ENCODE assay signal across 22 mouse cellular contexts in the genomic region with DNA sequence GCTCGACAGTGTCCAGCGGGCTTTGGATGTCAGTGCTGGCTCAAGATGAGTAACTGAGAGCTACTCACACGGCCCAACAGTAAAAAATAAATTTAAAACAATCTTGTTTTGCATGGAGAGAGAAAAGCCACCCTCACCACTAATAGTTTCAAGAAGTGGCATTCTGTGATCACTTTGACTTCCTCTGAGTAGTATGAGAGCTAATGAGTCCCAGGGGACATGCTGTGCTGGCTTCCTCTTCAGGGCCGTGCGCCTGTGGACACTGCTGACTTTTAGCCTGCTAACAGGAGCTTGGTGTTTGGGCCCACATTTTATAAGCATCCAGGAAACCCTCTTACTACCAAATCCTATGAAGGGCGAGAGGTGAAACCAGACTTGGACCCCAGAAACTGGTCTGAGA. TPM values are rescaled to one million over a fixed set of nuclear protein-coding genes. Genes with fewer than 3 reads are reported as not detected.
DNase-seq lines count a peak whose midpoint lies in the region; ATAC-seq and TF ChIP-seq lines count a peak whose summit lies in the region.
"Had no signal": no experiment of that assay in that cellular context is flagged by ENCODE, and none has a peak within 500 bp of the region (broad histone marks: within the 10 kb centered on the region; RNA-seq: fewer than 3 reads in every experiment).

No protein-coding gene starts in this region.

- ATAC-seq in hindbrain, embryonic 12.5 days (ENCODE audit: low FRiP score), result no peak
- ATAC-seq: forebrain, embryonic 13.5 days; intestine, embryonic 16.5 days; liver, postnatal 0 days; midbrain, embryonic 16.5 days had no signal

- no peak overlapping the region for H3K27ac ChIP-seq in CH12.LX (ENCODE audit: insufficient read depth, low read depth)
- no peak overlapping the region for H3K27ac ChIP-seq in hindbrain, embryonic 12.5 days
- H3K27ac ChIP-seq: forebrain, embryonic 13.5 days; hindbrain, embryonic 14.5 days; layer of hippocampus, adult 2 months; left cerebral cortex, adult 2 months; limb, embryonic 15.5 days had no signal

- H3K9me3 ChIP-seq in CH12.LX (replicated peaks; ENCODE audit: low read length), result no peaks in the 10 kb centered on the region
- H3K9me3 ChIP-seq in hindbrain, embryonic 12.5 days (replicated peaks), result no peaks in the 10 kb centered on the region
- H3K9me3 ChIP-seq: forebrain, embryonic 13.5 days; limb, embryonic 15.5 days had no signal

- H3K4me1 ChIP-seq in CH12.LX (ENCODE audit: control insufficient read depth in 1 of 2, insufficient read depth in 2 of 2), result peaks cover 16 to 50% of the 10 kb centered on the region in 2 experiments
- no peaks in the 10 kb centered on the region for H3K4me1 ChIP-seq in hindbrain, embryonic 12.5 days
- H3K4me1 ChIP-seq: forebrain, embryonic 13.5 days; limb, embryonic 15.5 days had no signal

- in situ Hi-C loops in CH12.LX (cut with MboI; ENCODE audit: low pct_ligation_motif_present, low pct_unique_long_range_greater_than_20kb, low sequenced_read_pairs), result no loop called here

- TF ChIP-seq EP300 in CH12.LX (IDR thresholded peaks at IDR 0.05; ENCODE audit: low read length), result peak; percentile 81

- dilution Hi-C loops in CH12.LX (cut with MboI; ENCODE audit: extremely low pct_ligation_motif_present, extremely low pct_unique_long_range_greater_than_20kb, low sequenced_read_pairs), result no loop called here

- DNase-seq in embryo, embryonic 11 days, result peak; percentile 23
- DNase-seq in embryo, embryonic 9.5 days (ENCODE audit: extremely low spot score), result no peak
- peak; percentile 7 to 32 for DNase-seq in kidney, postnatal 36 days
- DNase-seq in kidney, adult 11 months, result no peak
- peak; percentile 92 for DNase-seq in CH12.LX (ENCODE audit: extremely low read depth)
- peak; percentile 32 for DNase-seq in skeletal muscle tissue, adult 2 months (ENCODE audit: low read depth, low spot score)
- DNase-seq: adrenal gland, postnatal 25 days; cerebellum, postnatal 14 days; heart, postnatal 10 days; liver, postnatal 0 days; lung, postnatal 4 days; right cerebral cortex, postnatal 25 days; thymus, postnatal 36 days had no signal

- WGBS in hindbrain, embryonic 12.5 days, result 72% methylated on average over 6 of the region's 6 CpGs

- no peaks in the 10 kb centered on the region for H3K79me2 ChIP-seq in CH12.LX (replicated peaks; ENCODE audit: control insufficient read depth, extremely low read depth, insufficient read depth, poor library complexity, severe bottlenecking)

- H3K4me3 ChIP-seq in CH12.LX (replicated peaks in 1 of 3; ENCODE audit: low read depth in 2 of 3, low read length in 2 of 3, poor library complexity in 1 of 3), result no peak overlapping the region
- H3K4me3 ChIP-seq in hindbrain, embryonic 12.5 days, result no peak overlapping the region
- H3K4me3 ChIP-seq: forebrain, embryonic 13.5 days; layer of hippocampus, adult 2 months; left cerebral cortex, adult 2 months; limb, embryonic 15.5 days had no signal

- no peak for TF ChIP-seq CTCF in CH12.LX (conservative IDR thresholded peaks at IDR 0.05 in 1 of 2, IDR thresholded peaks at IDR 0.05 in 1 of 2; ENCODE audit: low read depth in 2 of 2, low read length in 2 of 2)

- H3K36me3 ChIP-seq in CH12.LX (replicated peaks in 1 of 2; ENCODE audit: control insufficient read depth in 1 of 2, insufficient read depth in 1 of 2, low read length in 1 of 2), result no peaks in the 10 kb centered on the region
- no peaks in the 10 kb centered on the region for H3K36me3 ChIP-seq in hindbrain, embryonic 12.5 days
- H3K36me3 ChIP-seq: G1E; limb, embryonic 15.5 days had no signal

- TF ChIP-seq RAD21 in CH12.LX (IDR thresholded peaks at IDR 0.05; ENCODE audit: low read depth, low read length), result no peak

- H3K9ac ChIP-seq in CH12.LX (ENCODE audit: insufficient read depth, low read depth), result no peak overlapping the region
- no peak overlapping the region; the same call in 1 of the 2 replicates for H3K9ac ChIP-seq in hindbrain, embryonic 12.5 days
- H3K9ac ChIP-seq: forebrain, embryonic 13.5 days; hindbrain, embryonic 14.5 days; limb, embryonic 15.5 days; liver, postnatal 0 days had no signal

- H3K4me2 ChIP-seq in CH12.LX (ENCODE audit: insufficient read depth, low read depth, poor library complexity, severe bottlenecking), result peak overlapping the region; percentile 24; the same call in 1 of the 2 replicates
- no peak overlapping the region for H3K4me2 ChIP-seq in hindbrain, embryonic 12.5 days (replicated peaks)
- H3K4me2 ChIP-seq: forebrain, embryonic 13.5 days; hindbrain, embryonic 14.5 days; limb, embryonic 15.5 days had no signal

- TF ChIP-seq POLR2A in CH12.LX (IDR thresholded peaks at IDR 0.05; ENCODE audit: low read depth, low read length), result no peak

- peaks cover 3% of the 10 kb centered on the region for H3K27me3 ChIP-seq in CH12.LX (replicated peaks)
- no peaks in the 10 kb centered on the region for H3K27me3 ChIP-seq in hindbrain, embryonic 12.5 days
- H3K27me3 ChIP-seq: forebrain, embryonic 13.5 days; limb, embryonic 15.5 days had no signal

TF ChIP-seq in CH12.LX, 34 proteins besides CTCF, POLR2A, EP300 and RAD21:
- TF ChIP-seq USF1 (IDR thresholded peaks at IDR 0.05; ENCODE audit: low read depth, low read length) (no peak), IRF4 (IDR thresholded peaks at IDR 0.05; ENCODE audit: low read depth, low read length) (peak; percentile 55; the same call in 1 of the 2 replicates), TCF12 (IDR thresholded peaks at IDR 0.05; ENCODE audit: low read depth, low read length) (0 out of 2 replicates have a peak, but pooled peaks have one; percentile 19), USF2 (conservative IDR thresholded peaks at IDR 0.05; ENCODE audit: low read depth, low read length) (no peak), E2F4 (IDR thresholded peaks at IDR 0.05; ENCODE audit: insufficient replicate concordance, low read depth, low read length) (no peak), MAFK (IDR thresholded peaks at IDR 0.05; ENCODE audit: insufficient replicate concordance, low read length) (0 out of 2 replicates have a peak, but pooled peaks have one; percentile 51), SMC3 (IDR thresholded peaks at IDR 0.05; ENCODE audit: low read depth, low read length) (no peak), ETS1 (conservative IDR thresholded peaks at IDR 0.05; ENCODE audit: low read depth, low read length) (peak; percentile 32; the same call in 1 of the 2 replicates), HCFC1 (IDR thresholded peaks at IDR 0.05; ENCODE audit: low read depth, low read length) (no peak), JUND (conservative IDR thresholded peaks at IDR 0.05; ENCODE audit: low read depth, low read length) (0 out of 2 replicates have a peak, but pooled peaks have one; percentile 46), SIN3A (IDR thresholded peaks at IDR 0.05; ENCODE audit: low read length) (no peak), BHLHE40 (IDR thresholded peaks at IDR 0.05; ENCODE audit: low read depth, low read length) (peak; percentile 39), UBTF (IDR thresholded peaks at IDR 0.05; ENCODE audit: low read depth, low read length) (no peak), ELF1 (IDR thresholded peaks at IDR 0.05; ENCODE audit: low read depth, low read length) (0 out of 2 replicates have a peak, but pooled peaks have one; percentile 27), CHD2 (IDR thresholded peaks at IDR 0.05; ENCODE audit: low read length) (no peak), ZKSCAN1 (IDR thresholded peaks at IDR 0.05; ENCODE audit: borderline replicate concordance, low read depth, low read length) (no peak), POLR2AphosphoS2 (IDR thresholded peaks at IDR 0.05; ENCODE audit: low read depth, low read length) (no peak), MAX (IDR thresholded peaks at IDR 0.05; ENCODE audit: low read length) (no peak), RCOR1 (conservative IDR thresholded peaks at IDR 0.05; ENCODE audit: low read depth, low read length) (no peak), NELFE (IDR thresholded peaks at IDR 0.05; ENCODE audit: low read depth, low read length) (no peak), MEF2A (IDR thresholded peaks at IDR 0.05; ENCODE audit: borderline replicate concordance, low read depth, low read length) (peak; percentile 33; the same call in 1 of the 2 replicates), MAZ (IDR thresholded peaks at IDR 0.05; ENCODE audit: low read depth, low read length) (no peak), MYC (IDR thresholded peaks at IDR 0.05; ENCODE audit: low read depth, low read length) (0 out of 2 replicates have a peak, but pooled peaks have one; percentile 31), KAT2A (IDR thresholded peaks at IDR 0.05; ENCODE audit: insufficient replicate concordance, low read length) (0 out of 2 replicates have a peak, but pooled peaks have one; percentile 36)

RNA-seq across cellular contexts. Expression of gene Arhgap22, which starts 21.8 kb away (rescaled TPM):
- total RNA-seq in CH12.LX (2012; rRNA removed) (0.17 and 0.42 TPM in 2 replicates), CH12.LX (2014; rRNA removed) (0.12 and 0.39 TPM in 2 replicates)
- 0.29 TPM in 1 of 2 replicates, not detected in the other for polyA plus RNA-seq in CH12.LX (2012; ENCODE audit: insufficient read length, low read depth)
- 2.0 and 2.1 TPM in 2 replicates for polyA plus RNA-seq in hindbrain, embryonic 12.5 days (2016; fragmentation: Nextera tagmentation; extraction: Ambion mirVana)
- polyA plus RNA-seq: G1E had no signal

RNA-seq across cellular contexts. Expression of gene Wdfy4, which starts 50.4 kb away (rescaled TPM):
- 140 and 146 TPM in 2 replicates for total RNA-seq in CH12.LX (2012; rRNA removed)
- 54.0 and 56.0 TPM in 2 replicates for total RNA-seq in CH12.LX (2014; rRNA removed)
- 102 and 115 TPM in 2 replicates for polyA plus RNA-seq in CH12.LX (2012; ENCODE audit: insufficient read length, low read depth)
- polyA plus RNA-seq in hindbrain, embryonic 12.5 days (2016; fragmentation: Nextera tagmentation; extraction: Ambion mirVana), result 0.25 and 0.30 TPM in 2 replicates
- total RNA-seq: G1E had no signal

Comparison
In these comparisons a context has a peak if more than half of its experiments do, and no peak if none do; other contexts are left out.
1. DNase-seq: peak in embryo, embryonic 11 days (single experiment), kidney, postnatal 36 days (2 of 2), CH12.LX (single experiment) and skeletal muscle tissue, adult 2 months (single experiment); none in embryo, embryonic 9.5 days (single experiment) and kidney, adult 11 months (single experiment).
2. RNA of gene Wdfy4, which starts 50.4 kb away (polyA plus RNA-seq): 102 to 115 TPM in CH12.LX; 0.25 to 0.30 TPM in hindbrain, embryonic 12.5 days; every median in the first group is over 10 times any median in the second.